Mouse (Mus musculus): ENCODE data around the gene Snx7.

The Snx7 gene

DNA sequence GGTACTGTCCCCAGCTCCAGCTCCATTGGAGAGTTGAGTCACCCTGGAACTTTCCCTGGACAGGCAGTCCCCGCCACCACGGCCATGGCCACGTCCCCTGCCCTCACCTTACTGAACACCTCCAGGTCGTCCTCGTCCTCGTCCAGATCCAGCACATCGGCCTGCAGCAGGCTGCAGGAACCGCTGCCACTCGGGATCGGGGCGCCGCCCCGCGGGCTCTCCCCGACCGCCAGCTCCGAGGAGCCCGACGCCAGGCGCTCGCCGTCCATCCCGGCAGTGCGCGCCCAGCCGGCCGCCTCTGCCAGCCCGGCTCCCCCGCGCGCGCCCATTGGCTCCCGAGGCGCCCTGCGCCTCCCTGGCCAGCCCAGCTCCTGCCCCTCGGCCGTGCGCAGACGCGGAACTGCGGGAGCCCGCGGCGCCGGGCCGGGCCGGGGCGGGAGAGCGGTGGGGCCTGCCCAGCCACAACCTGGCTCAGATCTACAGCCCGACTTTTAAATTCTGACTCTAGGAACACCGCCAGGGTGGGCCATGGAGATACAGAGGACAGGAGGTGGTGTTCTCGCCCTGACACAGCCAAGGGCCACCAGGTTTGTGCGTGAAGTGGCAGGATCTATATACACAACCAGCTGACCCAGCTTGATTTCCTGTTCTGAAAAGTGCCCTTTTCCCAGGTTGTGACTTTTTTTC lies at the start of gene Snx7:
Gene Snx7, minus strand, starts transcription at position 300 of the 687 bp plus-strand sequence.
- DNase-seq (ENCODE audit: low read depth, low spot score) = peak; percentile 80

DNA sequence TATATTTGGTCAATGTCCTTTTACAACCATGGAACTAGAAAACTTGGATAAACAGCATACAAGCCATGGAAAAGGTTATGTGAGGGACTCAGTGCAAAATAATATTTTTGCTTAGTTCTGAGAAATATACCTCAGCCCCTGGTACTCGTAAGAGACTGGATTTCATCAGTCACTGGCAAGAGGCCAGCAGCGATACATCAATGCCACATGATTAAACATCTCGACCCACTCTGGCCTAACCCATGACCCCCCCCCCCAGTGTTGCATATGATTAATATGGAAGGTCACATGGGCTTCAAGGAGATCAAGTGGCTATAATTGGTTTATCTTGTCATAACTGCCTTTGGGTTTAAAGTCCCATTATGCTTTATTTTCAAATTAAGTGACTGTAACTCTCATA lies 46.7 kb upstream of the Snx7 start:
- no peak for DNase-seq (ENCODE audit: low read depth, low spot score)

DNA sequence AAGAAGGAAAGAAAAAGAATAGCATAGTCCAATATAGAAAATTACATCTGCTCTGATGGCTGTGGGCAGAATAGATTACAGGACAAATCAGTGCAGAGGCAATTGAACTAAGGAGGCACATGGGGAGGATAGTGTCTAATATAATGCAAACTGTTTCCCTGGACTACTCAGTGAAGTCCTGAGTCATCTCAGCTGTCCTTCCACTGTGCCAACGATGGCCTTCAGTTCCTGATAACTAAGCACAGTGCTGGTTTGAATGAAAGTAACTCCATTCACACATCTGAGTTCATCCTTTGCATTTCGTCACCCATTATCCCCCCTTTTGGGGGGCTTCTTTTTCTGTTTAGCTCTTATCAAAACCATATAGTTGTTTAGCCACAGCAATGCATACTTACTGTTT lies 25.0 kb upstream of the Snx7 start:
- DNase-seq (ENCODE audit: low read depth, low spot score) = no peak

DNA sequence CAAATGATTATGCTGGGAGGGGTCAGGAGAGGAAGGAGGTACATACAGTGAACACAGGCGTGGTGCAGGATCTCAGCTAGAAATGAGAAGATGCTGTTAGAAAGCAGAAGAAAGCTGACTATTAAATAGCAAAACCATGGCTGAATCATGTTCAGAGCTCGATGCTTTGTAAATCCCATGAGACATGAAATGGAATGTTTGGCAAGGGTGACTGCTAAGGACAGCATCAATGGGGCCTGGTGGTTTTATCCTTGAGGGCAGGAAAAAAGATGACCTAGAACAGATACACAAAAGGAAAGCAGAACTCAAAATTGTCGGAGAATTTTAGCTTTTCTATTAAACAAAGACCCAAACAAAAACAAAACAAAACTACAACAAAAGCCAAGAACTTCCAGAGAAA lies 6.7 kb upstream of the Snx7 start:
- DNase-seq (ENCODE audit: low read depth, low spot score) = no peak

DNA sequence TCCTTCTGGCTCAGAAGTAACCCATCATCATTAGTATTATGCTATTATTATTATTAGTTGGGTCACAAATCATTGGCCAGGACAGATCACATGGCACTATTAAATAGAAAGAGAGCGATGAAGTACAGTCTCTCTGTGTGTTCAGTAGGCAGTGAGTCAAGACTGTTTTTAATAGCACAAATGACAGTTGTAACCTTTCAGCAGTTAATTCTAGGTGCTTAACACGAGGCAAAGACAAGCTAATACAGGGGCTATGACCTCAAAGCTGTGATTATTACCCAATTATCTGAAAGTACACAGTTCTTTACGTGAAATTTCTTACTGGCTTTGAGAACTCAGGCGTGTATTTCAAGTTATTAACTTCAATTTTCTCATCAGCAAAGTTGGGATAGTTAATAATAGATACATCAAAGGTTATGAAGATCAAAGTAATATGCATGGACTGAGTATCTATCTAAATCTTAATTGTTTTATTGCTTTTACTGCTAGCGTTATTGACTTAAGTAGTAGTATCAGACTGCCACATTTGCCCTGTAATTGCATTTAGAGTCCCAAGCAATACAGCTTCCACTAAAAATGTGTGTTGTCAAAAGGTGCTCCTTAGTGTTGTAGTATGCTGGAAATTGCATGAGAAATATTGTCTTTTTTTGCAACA lies 4.6 kb upstream of the Snx7 start:
- DNase-seq (ENCODE audit: low read depth, low spot score) = no peak

DNA sequence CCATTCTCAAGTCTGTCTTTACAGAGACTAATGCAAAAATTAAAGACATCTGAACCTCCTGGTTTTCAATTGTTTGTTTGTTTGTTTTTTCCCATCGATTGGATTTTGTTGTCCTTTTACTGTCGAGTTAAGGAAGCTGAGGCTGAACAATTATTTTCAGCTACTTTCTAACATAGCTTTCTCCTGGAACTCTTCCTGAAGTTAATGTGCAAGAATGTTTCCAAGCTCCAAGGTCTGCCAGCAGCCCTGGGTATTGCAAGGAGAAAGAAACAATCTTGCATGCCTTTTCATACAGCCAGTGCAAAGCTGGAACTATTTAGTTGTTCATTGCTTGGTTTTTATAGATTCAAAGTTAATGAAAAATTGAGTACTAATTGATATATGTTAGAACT lies 584 bp upstream of the Snx7 start:
- no peak for DNase-seq (ENCODE audit: low read depth, low spot score)

DNA sequence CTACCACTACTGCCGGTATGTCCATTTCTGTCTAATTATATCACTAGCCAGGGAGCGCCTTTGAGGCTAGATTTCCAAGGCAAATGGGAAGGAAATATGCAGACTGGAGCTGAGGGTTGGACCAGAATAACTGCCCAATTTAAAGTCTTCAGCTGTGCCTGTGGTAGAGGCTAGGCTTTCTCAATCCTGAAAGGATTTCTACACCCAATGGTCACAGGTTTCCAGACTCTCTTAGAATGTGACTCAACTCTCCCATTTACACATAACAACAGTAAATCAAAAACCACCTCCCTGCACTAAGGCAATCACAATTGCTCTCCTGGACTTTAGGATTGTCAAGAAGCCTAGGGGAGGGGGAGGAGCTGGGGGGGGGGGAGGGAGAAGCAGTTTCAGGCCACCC lies 645 bp downstream of the Snx7 start:
- DNase-seq (ENCODE audit: low read depth, low spot score) = no peak

DNA sequence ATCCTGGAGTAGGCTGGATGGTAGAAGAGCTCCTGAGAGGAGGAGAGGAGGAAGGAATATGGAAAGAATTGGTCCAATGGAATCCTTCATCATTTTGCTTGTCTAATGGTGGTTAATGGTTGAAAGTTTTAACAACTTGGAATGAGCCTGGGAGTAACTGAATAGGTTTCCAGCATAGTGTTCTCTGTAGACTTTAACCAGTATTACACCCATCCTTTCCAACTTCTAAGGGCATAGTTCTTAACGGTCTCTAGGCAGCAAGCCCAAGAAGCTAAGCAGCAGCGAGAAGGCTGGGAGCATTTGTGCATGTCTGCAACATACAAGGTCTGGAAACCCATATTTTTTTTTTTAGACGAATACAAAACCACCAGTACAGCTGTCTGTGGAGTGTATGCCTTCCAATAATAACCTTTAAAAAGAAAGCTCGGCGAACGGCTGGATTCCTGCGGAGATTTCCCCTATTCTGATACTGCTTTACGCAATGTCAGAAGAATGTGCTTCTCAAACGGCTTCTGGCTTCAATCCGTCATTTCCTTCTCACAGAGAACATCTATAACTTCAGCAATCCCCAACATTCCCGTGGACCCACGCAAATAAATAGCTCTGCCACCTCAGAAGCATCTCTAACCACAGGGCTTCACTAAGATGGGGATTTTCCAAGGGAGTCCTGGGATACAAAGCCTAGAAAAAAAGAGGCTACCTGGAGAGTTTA lies 1.9 kb downstream of the Snx7 start:
- no peak for DNase-seq (ENCODE audit: low read depth, low spot score)

DNA sequence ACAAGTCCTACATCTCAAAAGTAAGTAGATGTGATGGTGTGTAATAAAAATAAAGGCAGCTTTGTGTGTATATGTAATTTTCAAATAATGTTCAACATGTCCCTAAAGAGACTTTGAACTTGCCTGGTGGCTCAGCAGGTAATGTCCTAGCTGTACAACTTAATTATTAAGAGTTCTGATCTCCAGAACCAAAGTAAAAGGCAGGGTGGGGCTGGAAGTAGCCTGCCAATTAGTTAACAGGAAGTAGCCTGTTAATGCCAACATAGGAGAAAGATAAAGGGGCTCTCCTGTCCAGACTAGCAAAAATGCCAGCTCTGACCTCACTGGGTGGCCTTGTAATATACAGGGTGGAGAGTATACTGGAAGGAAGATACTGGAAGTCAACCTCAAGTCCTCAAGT lies 3.1 kb downstream of the Snx7 start:
- no peak for DNase-seq (ENCODE audit: low read depth, low spot score)

DNA sequence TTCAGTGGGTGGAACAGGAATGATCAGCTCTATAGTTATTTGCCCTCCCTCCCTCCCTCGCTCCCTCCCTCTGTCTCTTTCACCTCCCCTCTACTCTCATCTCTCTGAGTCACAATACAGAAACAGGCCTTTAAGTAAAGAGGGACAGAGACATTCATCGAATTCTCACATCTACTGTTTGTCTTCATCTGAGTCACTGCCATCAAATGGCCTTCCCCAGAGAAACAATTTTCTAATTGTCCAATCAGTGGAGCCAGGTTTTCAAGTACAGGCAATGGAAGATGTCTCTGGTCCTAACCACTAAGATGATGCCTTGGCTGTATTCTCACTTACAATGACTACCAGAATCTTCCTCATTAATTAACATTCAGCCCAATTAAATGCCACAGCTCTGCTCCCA lies 5.8 kb downstream of the Snx7 start:
- no peak for DNase-seq (ENCODE audit: low read depth, low spot score)

DNA sequence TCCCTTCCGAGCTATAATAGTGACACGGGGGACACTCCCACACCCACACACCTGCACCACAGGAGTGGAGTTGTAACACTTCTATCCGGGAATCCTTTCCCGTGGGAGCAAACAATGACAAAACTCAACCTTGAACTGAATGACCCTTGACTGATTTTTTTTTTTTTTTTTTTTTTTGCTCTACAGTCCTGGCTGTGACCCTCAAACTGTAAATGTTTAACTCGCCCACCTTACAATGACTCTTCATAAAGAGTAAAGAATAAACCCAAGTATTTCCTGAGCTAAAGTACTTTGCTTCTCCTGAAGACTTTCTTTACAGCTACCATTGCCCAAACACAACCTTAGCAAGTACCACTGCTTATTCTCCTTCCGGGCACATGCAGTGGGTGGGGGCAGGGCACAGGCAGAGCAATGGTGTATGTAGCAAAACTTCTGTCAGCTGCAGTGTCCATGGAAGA lies 6.7 kb downstream of the Snx7 start:
- no peak for DNase-seq (ENCODE audit: low read depth, low spot score)

DNA sequence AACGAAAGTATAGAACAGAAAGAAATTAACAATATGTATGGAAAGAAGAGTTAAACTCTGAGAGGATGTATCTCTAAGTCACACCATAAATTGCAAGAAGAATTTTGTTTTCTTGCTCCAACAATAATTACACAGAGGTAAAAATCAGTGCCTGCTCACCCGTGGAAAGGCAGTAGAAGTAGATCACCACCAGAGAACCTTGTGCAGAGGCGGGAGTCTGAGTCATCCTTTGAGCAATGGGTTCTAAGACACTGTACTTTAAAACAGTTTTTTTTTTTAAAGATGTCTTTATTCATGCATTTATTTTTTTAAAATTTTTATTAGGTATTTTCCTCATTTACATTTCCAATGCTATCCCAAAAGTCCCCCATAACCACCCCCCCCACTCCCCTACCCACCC lies 9.7 kb downstream of the Snx7 start:
- no peak for DNase-seq (ENCODE audit: low read depth, low spot score)

DNA sequence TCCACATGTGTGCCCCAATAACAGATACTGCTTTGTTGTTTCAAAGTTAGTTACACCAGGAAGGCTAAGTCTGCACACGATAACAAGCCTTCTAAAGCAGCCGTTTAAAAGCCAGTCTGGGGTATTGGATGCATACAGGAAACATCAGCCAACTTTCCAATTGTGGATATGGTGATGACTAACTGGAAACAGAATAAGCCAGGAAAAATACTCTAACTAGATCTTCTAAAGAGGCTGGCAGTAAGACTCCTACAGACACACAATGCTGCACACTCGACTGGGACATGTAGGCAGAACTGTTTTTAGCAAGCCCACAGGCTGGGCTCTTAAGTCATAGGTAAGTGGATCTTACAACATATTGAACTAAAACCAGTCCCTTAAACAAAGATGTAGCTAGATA lies 15.0 kb downstream of the Snx7 start:
- DNase-seq (ENCODE audit: low read depth, low spot score) = no peak

DNA sequence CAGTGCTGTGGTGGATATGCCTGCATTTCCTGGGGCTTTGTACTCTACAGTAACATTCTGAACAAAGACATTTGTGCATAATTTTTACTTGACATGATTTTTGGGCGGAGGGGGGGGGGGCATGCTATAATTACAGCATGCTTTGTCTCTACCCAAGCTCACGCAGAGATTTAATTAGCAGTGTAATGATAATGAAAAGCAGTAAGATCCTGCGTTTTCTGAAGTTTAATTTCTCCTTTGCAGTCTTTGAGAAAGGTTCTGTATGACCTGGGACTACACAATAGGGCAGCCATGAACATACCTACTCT lies 16.7 kb downstream of the Snx7 start:
- DNase-seq (ENCODE audit: low read depth, low spot score) = no peak

DNA sequence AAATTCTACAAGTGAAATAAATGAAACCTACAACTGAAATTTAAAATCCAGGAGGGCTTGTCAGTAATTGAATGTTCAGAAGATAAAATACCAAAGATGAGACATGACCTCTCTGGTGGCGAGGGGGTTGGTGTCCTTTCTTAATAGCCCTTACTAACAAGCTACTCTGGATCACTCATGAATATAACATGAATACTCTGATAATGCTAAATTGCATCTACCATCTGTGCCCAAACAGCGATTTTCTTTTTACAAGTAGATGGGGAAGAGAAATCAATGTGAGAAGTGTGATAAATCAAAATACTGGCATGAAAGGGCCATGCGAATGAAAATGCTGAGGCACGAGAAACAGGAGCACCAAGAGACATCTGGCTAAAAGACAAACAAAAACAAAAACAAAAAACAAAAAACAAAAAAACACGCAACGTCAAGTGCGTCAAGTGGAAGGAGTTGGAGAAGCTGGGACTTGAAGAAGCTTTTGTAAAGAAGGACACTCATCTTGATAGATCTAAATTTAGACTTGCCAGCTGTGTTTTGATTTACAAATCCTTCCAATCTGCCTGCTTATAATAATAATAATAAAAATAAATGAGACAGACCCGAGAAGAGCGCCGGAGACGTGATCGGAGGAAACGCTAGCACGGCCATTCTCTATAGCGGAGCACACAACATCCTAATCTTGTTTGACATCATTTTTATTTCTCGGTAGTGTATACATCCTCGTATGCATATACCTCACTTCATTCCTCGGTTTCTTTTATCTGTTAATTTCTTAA lies 17.3 kb downstream of the Snx7 start:
- DNase-seq (ENCODE audit: low read depth, low spot score) = peak; percentile 15

DNA sequence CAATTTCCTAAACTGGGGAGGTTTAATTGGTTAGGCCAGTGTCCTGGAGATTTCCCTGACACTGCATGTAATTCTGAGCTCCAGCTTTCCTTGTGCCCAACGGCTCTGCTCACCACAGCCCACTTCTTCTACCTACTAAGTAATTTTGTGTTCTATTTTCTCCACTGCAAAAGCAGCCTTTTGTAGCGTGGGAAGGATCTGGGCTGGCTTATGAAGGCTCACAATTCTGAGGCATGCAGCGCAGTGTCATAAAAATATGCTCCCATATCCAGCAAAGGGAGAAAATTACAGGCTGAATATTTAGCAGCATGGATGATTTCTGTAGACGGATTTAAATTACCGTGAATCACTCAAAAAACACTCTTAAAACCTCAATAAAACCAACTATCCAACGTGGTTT lies 19.9 kb downstream of the Snx7 start:
- no peak for DNase-seq (ENCODE audit: low read depth, low spot score)

DNA sequence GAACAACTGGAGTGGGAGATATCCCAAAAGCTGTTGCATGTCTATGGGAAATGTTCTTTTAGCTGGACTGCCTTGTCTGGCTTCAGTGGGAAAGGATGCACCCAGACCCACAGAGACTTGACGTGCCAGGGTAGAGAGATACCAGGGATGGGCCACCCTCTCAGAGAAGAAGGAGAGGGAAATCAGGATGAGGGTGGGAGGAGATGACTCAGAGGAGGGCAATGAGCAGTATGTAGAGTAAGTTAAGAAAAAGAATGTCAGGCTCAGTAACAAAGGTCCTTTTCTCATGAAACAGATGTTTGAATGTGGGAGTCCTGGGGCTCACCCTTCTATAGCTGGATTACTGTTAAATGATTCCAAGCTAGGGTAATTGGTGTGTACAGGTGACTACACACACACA lies 26.1 kb downstream of the Snx7 start:
- DNase-seq (ENCODE audit: low read depth, low spot score) = no peak

DNA sequence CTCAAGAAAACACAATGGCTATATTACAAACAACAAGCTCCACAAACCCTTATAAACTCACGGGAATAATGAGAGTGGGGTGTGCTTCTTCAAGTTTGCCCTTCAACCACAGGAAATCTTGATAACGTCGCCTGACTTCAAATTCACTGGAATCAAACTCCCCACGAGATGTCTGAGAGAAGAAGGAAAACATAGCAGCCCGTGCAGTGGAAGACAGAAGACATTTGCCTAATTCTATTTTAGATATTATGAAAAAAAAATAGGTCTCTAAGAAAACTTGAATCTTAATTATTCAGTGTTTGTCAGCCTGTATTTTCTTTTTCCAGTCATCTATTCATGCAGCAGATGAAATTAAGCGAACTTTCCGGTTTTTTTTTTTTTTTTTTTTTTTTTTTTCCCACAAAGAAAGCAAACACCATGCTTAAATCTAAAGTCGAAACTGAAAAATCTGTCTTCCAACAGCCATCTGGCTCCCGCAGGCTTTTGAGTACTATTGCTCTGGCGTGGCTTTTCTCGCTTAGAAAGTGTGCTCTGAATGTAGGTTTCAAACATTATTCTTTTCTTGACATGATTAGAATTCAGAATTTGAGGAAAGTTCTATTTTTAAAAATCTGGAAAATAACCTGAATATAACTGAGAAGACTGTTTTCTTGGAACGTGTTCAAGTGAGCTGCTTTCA lies 28.7 kb downstream of the Snx7 start:
- DNase-seq (ENCODE audit: low read depth, low spot score) = no peak

DNA sequence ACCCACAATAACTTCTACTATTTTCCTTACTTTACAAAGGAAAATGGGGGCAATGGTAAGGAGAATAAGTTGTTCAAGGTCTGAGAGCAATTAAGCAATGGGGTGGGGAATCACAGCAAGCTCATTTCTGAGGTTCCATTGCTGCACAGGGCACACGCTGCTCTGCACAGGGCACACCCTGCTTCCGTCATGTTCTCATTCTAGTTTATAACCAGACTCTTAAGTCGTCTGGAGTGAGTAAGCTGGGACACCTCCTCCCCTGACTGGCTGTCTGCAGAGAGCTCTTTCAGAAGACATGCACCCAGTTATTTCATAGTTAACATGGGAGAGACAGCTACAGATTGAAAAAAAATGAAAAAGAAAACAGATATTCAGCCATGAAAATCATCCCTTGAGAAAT lies 30.7 kb downstream of the Snx7 start:
- DNase-seq (ENCODE audit: low read depth, low spot score) = no peak

DNA sequence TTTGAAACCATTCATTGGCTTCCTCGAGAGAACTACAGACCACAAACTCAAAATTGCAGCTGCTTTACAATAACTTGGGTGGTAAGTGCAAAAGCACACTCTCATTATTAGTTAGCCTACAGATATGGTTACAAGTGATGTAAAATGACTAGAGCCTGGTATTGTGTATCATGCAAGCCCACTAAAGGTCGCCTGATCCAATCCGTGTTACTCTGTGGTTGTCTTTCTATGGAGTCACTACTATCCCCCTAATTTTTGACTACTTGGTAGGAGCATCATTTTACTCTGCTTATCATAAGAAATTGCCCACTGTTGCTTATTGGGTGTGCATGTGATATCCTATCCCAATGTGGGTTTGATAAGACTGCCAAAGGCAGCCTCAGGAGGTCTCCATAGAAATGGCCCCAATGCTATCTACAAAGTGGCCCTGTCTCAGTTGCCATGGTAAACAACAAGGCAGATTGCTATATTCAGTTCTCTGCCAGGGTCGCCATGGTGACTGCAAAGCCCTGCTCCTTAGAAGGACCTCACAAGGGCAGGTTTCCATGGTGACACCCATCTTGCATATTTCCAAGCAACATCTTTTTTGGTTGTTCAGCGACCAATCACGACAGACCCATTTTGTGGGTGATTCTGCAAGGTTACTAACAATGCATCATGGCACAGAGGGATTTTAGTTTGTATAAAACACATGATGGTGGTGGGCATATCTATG lies 42.1 kb downstream of the Snx7 start:
- peak; percentile 48 for DNase-seq (ENCODE audit: low read depth, low spot score)

DNA sequence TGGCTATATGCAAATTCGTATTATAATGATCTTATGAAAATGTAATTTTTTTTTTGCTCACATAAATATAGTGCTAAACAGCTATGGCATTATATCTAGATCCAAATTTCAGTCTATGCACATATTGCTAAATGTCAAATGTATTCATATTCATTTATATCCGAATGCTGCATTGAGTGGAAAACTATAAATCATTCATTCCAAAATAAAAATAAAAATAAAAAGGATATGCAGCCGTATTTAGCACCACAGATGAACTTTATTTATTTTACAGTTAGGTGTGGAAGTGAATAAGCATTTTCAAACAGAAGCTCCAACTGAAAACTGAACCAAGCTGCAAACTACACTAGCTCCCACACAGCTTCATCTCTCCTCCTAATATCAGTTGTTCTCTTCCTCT lies 45.5 kb downstream of the Snx7 start:
- no peak for DNase-seq (ENCODE audit: low read depth, low spot score)
